Mouse (Mus musculus) thymus, adult 2 months (tissue): ENCODE measurements around the gene 2610042L04Rik.
"Not testable (repeated sequence)": the region's sequence is repeated elsewhere in the genome, so short reads cannot be mapped to it uniquely, and the experiment has no call there.

Experiments used
- CTCF ChIP-seq: fragments of 200-500 bp; IDR thresholded peaks from 2 replicates; pipeline ENCODE4 v1.5.1; 2012; ENCODE audit warnings: mild to moderate bottlenecking, control low read depth, low read length, moderate library complexity, borderline replicate concordance; ENCODE audit not compliant: control insufficient read depth, poor library complexity, insufficient read depth; ENCODE audit errors: extremely low read depth
- POLR2A ChIP-seq: fragments of 200-500 bp; IDR thresholded peaks from 2 replicates; pipeline ENCODE4 v1.6.1; 2012; ENCODE audit warnings: mild to moderate bottlenecking, low read length, control low read depth, moderate library complexity; ENCODE audit not compliant: control insufficient read depth, poor library complexity, insufficient read depth; ENCODE audit errors: extremely low read depth

GRCm38 (mm10) chr14:4368991-4369390, 34.4 kb downstream of the 2610042L04Rik start:
- not testable (repeated sequence) for TF ChIP-seq CTCF, POLR2A
